In the genomic region with DNA sequence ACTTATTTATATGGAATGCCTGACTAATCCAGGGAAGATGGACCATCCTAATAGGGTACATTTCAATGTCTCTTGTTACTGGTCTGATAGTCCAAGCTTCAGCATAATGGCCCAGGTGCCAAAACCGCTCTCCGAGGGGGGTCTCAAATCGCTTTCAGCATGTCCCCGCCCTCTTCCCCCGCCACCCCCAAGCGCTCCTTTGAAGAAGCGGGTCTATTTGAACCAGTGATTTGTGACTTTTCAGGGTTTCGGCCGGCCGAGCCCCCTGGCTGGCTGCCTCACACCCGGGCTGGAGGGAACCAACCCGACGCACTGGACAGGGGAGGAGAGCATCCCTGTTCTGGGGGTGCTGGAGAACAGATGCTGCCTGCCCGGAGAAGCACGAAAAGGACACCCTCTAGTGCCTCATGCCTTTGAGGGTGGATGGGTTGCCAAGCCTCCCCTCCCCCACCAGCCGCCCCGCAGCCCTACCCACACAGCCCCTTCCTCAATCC, we compare ENCODE assay signal across 9 mouse cellular contexts.
DNase-seq lines count a peak whose midpoint lies in the region; ATAC-seq and TF ChIP-seq lines count a peak whose summit lies in the region.
"Had no signal": no experiment of that assay in that cellular context is flagged by ENCODE, and none has a peak within 500 bp of the region (broad histone marks: within the 10 kb centered on the region; RNA-seq: fewer than 3 reads in every experiment).

No protein-coding gene starts in this region.

- no peaks in the 10 kb centered on the region for H3K9me3 ChIP-seq in heart, embryonic 14.5 days (ENCODE audit: control insufficient read depth, low read length)
- H3K9me3 ChIP-seq in ES-E14 (ENCODE audit: control insufficient read depth, insufficient read depth, low read depth, low read length): no peaks in the 10 kb centered on the region
- 0 out of 2 replicates have a peak, but pooled peaks cover 6% of the 10 kb centered on the region for H3K9me3 ChIP-seq in forebrain, embryonic 12.5 days
- H3K9me3 ChIP-seq in midbrain, embryonic 11.5 days (ENCODE audit: control insufficient read depth, low read length): no peaks in the 10 kb centered on the region

- 2% methylated on average over 15 of the region's 17 CpGs for WGBS in heart, embryonic 14.5 days
- WGBS in forebrain, embryonic 12.5 days: under 1% methylated on average over 17 of the region's 17 CpGs
- 2% methylated on average over 17 of the region's 17 CpGs for WGBS in midbrain, embryonic 11.5 days

- H3K9ac ChIP-seq in heart, embryonic 14.5 days (ENCODE audit: low read length): no peak overlapping the region
- H3K9ac ChIP-seq in ES-E14 (ENCODE audit: insufficient read depth, low read depth, low read length, poor library complexity, severe bottlenecking): no peak overlapping the region
- no peak overlapping the region for H3K9ac ChIP-seq in forebrain, embryonic 12.5 days
- H3K9ac ChIP-seq in midbrain, embryonic 11.5 days (ENCODE audit: low read length): peak overlapping the region; percentile 50

- no peak for DNase-seq in heart, postnatal 4 days
- DNase-seq in ES-E14 (ENCODE audit: low read depth, low spot score): peak; percentile 67
- DNase-seq in midbrain, embryonic 11.5 days (ENCODE audit: low spot score, missing footprints): no peak
- no peak for DNase-seq in right cerebral cortex, postnatal 4 days
- DNase-seq in thymus, postnatal 14 days: no peak
- DNase-seq in right cerebral cortex, adult 18-20 months: no peak

- peak overlapping the region in 1 of 2 experiments; percentile 21; a peak in 1 of 4 replicates for H3K4me3 ChIP-seq in heart, embryonic 14.5 days (ENCODE audit: control insufficient read depth in 1 of 2, insufficient read depth in 1 of 2, low read depth in 1 of 2, low read length in 2 of 2)
- H3K4me3 ChIP-seq in ES-E14 (ENCODE audit: insufficient read depth in 1 of 2, low read depth in 1 of 2, low read length in 2 of 2, poor library complexity in 1 of 2, severe bottlenecking in 1 of 2): peak overlapping the region; percentile 26 to 32; a peak in 1 of 4 replicates
- peak overlapping the region; percentile 24 for H3K4me3 ChIP-seq in forebrain, embryonic 12.5 days (replicated peaks)
- peak overlapping the region; percentile 27 for H3K4me3 ChIP-seq in midbrain, embryonic 11.5 days (ENCODE audit: low read depth, low read length)

- peak overlapping the region; percentile 54 for H3K4me2 ChIP-seq in heart, embryonic 14.5 days (ENCODE audit: low read length)
- peak overlapping the region; percentile 51 for H3K4me2 ChIP-seq in forebrain, embryonic 12.5 days
- H3K4me2 ChIP-seq in midbrain, embryonic 11.5 days: peak overlapping the region; percentile 58

- no peak for ATAC-seq in heart, embryonic 14.5 days (ENCODE audit: insufficient number of reproducible peaks, insufficient read depth, low FRiP score, low read depth)
- peak; percentile 70 for ATAC-seq in forebrain, embryonic 12.5 days (ENCODE audit: low FRiP score)
- peak; percentile 78 for ATAC-seq in midbrain, embryonic 11.5 days (ENCODE audit: low FRiP score)

- H3K4me1 ChIP-seq in heart, embryonic 14.5 days (ENCODE audit: control insufficient read depth in 2 of 2, insufficient read depth in 2 of 2, low read length in 2 of 2): peaks cover 0 to 10% of the 10 kb centered on the region in 2 experiments; a peak in 1 of 4 replicates
- H3K4me1 ChIP-seq in ES-E14 (ENCODE audit: control insufficient read depth in 2 of 2, insufficient read depth in 2 of 2, low read length in 2 of 2, poor library complexity in 1 of 2): peaks cover 0 to 6% of the 10 kb centered on the region in 2 experiments; a peak in 2 of 4 replicates
- H3K4me1 ChIP-seq in forebrain, embryonic 12.5 days: peaks cover 33% of the 10 kb centered on the region
- peaks cover 24% of the 10 kb centered on the region for H3K4me1 ChIP-seq in midbrain, embryonic 11.5 days (ENCODE audit: control insufficient read depth, insufficient read depth, low read length)

- peaks cover 82% of the 10 kb centered on the region for H3K27me3 ChIP-seq in heart, embryonic 14.5 days (ENCODE audit: control insufficient read depth, insufficient read depth, low read length)
- H3K27me3 ChIP-seq in forebrain, embryonic 12.5 days: peaks cover 92% of the 10 kb centered on the region
- peaks cover 15% of the 10 kb centered on the region for H3K27me3 ChIP-seq in midbrain, embryonic 11.5 days (ENCODE audit: control insufficient read depth, insufficient read depth, low read length)

- no peak overlapping the region for H3K27ac ChIP-seq in heart, embryonic 14.5 days (replicated peaks in 1 of 2; ENCODE audit: control insufficient read depth in 1 of 2, insufficient read depth in 1 of 2, low read depth in 2 of 2, low read length in 2 of 2)
- H3K27ac ChIP-seq in ES-E14 (ENCODE audit: insufficient read depth, low read depth, low read length, poor library complexity, severe bottlenecking): no peak overlapping the region
- no peak overlapping the region for H3K27ac ChIP-seq in forebrain, embryonic 12.5 days
- no peak overlapping the region; the same call in 1 of the 2 replicates for H3K27ac ChIP-seq in midbrain, embryonic 11.5 days (ENCODE audit: low read depth, low read length)
- H3K27ac ChIP-seq: macrophage had no signal

- H3K36me3 ChIP-seq in heart, embryonic 14.5 days (ENCODE audit: control insufficient read depth, insufficient read depth, low read length): no peaks in the 10 kb centered on the region
- H3K36me3 ChIP-seq in ES-E14 (ENCODE audit: control insufficient read depth, insufficient read depth, low read length, poor library complexity, severe bottlenecking): no peaks in the 10 kb centered on the region
- no peaks in the 10 kb centered on the region for H3K36me3 ChIP-seq in forebrain, embryonic 12.5 days (replicated peaks)
- no peaks in the 10 kb centered on the region for H3K36me3 ChIP-seq in midbrain, embryonic 11.5 days (ENCODE audit: control insufficient read depth, insufficient read depth, low read length)

- in situ Hi-C loops in ES-E14 (cut with MboI; ENCODE audit: low sequenced_read_pairs in 2 of 2, unreplicated experiment in 2 of 2): no loop called here

TF ChIP-seq in ES-E14, 5 proteins besides CTCF, POLR2A, EP300 and RAD21:
- TF ChIP-seq CHD2 (IDR thresholded peaks at IDR 0.05; ENCODE audit: low read depth, low read length) (no peak), HCFC1 (IDR thresholded peaks at IDR 0.05; ENCODE audit: borderline replicate concordance, insufficient read depth, low read length) (no peak), ZC3H11A (IDR thresholded peaks at IDR 0.05; ENCODE audit: borderline replicate concordance, low read depth, low read length) (no peak), ZNF384 (IDR thresholded peaks at IDR 0.05; ENCODE audit: low read depth, low read length) (no peak), MAFK (IDR thresholded peaks at IDR 0.05; ENCODE audit: insufficient read depth, low read depth, low read length) (no peak)
